Mouse (Mus musculus): ENCODE data around the gene Stard13.

- TF ChIP-seq POLR2A (IDR thresholded peaks at IDR 0.05; ENCODE audit: low read depth, low read length) (no peak), CTCF (IDR thresholded peaks at IDR 0.05; ENCODE audit: extremely low read depth, insufficient read depth, insufficient read length, insufficient replicate concordance) (no peak)
Observed at GRCm38 (mm10) chr5:151238730-151239129, 5.1 kb upstream of the Stard13 start.
